Mouse (Mus musculus): ENCODE measurements around the gene Ap5b1. TPM values are rescaled to one million over a fixed set of nuclear protein-coding genes. Genes with fewer than 3 reads are reported as not detected.

Ap5b1 gene
- 2.2 and 2.5 TPM in 2 replicates for polyA plus RNA-seq (2016; fragmentation: Nextera tagmentation; extraction: Ambion mirVana)

GRCm38 (mm10) chr19:5567534-5568469 is at the start of gene Ap5b1:
Gene Ap5b1, plus strand, starts transcription at chr19:5568025.
- Histone ChIP-seq H3K36me3 (peaks cover 19% of the 10 kb centered on the region; the same call in 1 of the 2 replicates), H3K27ac (ENCODE audit: poor library complexity, severe bottlenecking) (peak within 1 kb of the TSS; percentile 86), H3K9me3 (replicated peaks) (no peaks in the 10 kb centered on the region), H3K9ac (peak within 1 kb of the TSS; percentile 82), H3K4me3 (peak within 1 kb of the TSS; percentile 67), H3K4me2 (peak within 1 kb of the TSS; percentile 88), H3K4me1 (replicated peaks) (peaks cover 17% of the 10 kb centered on the region), H3K27me3 (replicated peaks) (peaks cover 60% of the 10 kb centered on the region)
- under 1% methylated on average over 102 of the region's 102 CpGs for WGBS
- peak; percentile 92 for ATAC-seq (ENCODE audit: insufficient number of reproducible peaks, low FRiP score)

DNA sequence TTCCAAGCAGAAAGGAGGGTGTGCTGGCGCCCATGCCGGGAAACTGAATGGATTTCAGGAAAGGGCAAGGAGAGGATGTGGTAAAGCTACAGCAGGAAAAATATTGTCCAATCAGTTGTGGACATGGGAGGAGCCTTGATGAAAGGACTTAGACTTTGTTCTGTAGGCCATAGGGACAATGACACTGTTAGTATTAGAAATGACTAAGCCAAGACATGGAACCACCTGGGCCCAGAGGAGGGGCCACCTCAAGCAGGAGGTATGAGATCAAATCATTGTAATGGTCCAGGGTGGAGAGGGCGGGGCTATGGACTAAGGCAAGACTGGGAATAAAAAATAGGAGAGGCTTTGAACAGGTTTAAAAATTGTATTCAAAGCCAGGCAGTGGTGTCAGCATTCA is 49.1 kb upstream of the Ap5b1 start:
- Histone ChIP-seq H3K9me3 (replicated peaks) (no peaks in the 10 kb centered on the region), H3K27me3 (replicated peaks) (no peaks in the 10 kb centered on the region), H3K9ac (no peak overlapping the region), H3K27ac (ENCODE audit: poor library complexity, severe bottlenecking) (no peak overlapping the region), H3K4me2 (no peak overlapping the region), H3K4me1 (replicated peaks) (no peaks in the 10 kb centered on the region), H3K4me3 (no peak overlapping the region), H3K36me3 (no peaks in the 10 kb centered on the region)
- WGBS = 81% methylated on average over 3 of the region's 3 CpGs
- no peak for ATAC-seq (ENCODE audit: insufficient number of reproducible peaks, low FRiP score)

- Histone ChIP-seq H3K27me3 (replicated peaks) (peaks cover 2% of the 10 kb centered on the region), H3K36me3 (no peaks in the 10 kb centered on the region), H3K4me1 (replicated peaks) (peaks cover 4% of the 10 kb centered on the region), H3K9ac (no peak overlapping the region), H3K9me3 (replicated peaks) (no peaks in the 10 kb centered on the region), H3K27ac (ENCODE audit: poor library complexity, severe bottlenecking) (no peak overlapping the region), H3K4me3 (no peak overlapping the region), H3K4me2 (no peak overlapping the region)
- ATAC-seq (ENCODE audit: insufficient number of reproducible peaks, low FRiP score) = no peak
- 71% methylated on average over 5 of the region's 5 CpGs for WGBS
These were observed 42.6 kb upstream of the Ap5b1 start for GRCm38 (mm10) chr19:5525204-5525603.

- peak; percentile 91 for ATAC-seq (ENCODE audit: insufficient number of reproducible peaks, low FRiP score)
- Histone ChIP-seq H3K27ac (ENCODE audit: poor library complexity, severe bottlenecking) (no peak overlapping the region), H3K36me3 (no peaks in the 10 kb centered on the region), H3K9ac (peak overlapping the region; percentile 51; the same call in 1 of the 2 replicates), H3K4me1 (replicated peaks) (peaks cover 4% of the 10 kb centered on the region), H3K4me3 (peak overlapping the region; percentile 29; the same call in 1 of the 2 replicates), H3K9me3 (replicated peaks) (no peaks in the 10 kb centered on the region), H3K4me2 (peak overlapping the region; percentile 53), H3K27me3 (replicated peaks) (peaks cover 28% of the 10 kb centered on the region)
- 18% methylated on average over 20 of the region's 20 CpGs for WGBS
These were observed 38.3 kb upstream of the Ap5b1 start for GRCm38 (mm10) chr19:5529325-5530137.

DNA sequence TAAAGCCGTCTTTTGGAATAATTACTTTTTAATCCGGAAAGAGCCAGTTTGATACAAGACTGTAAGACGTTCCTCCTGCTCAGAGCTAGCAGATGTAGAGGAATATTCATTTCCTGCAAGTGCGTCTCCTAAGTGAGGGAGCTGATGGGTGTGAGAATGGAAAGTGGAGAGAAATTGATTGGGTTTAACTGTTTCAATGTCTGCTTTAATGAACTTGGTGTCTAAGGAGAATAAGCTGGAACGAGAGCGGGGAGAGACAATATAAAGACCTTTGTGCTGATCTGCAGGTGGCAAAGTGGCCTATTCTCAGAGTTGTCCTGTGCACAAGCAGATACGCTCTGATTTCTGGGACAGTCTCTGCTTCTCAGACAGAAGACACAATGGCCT is 37.7 kb upstream of the Ap5b1 start:
- Histone ChIP-seq H3K9me3 (replicated peaks) (no peaks in the 10 kb centered on the region), H3K36me3 (no peaks in the 10 kb centered on the region), H3K9ac (no peak overlapping the region), H3K27ac (ENCODE audit: poor library complexity, severe bottlenecking) (no peak overlapping the region), H3K27me3 (replicated peaks) (peaks cover 28% of the 10 kb centered on the region), H3K4me1 (replicated peaks) (peaks cover 4% of the 10 kb centered on the region), H3K4me3 (no peak overlapping the region; the same call in 1 of the 2 replicates), H3K4me2 (no peak overlapping the region)
- WGBS = 73% methylated on average over 7 of the region's 7 CpGs
- no peak for ATAC-seq (ENCODE audit: insufficient number of reproducible peaks, low FRiP score)

GRCm38 (mm10) chr19:5532520-5532919 is 35.3 kb upstream of the Ap5b1 start:
- no peak overlapping the region for H3K9ac ChIP-seq

GRCm38 (mm10) chr19:5538786-5539185 is 29.0 kb upstream of the Ap5b1 start:
- H3K27me3 ChIP-seq (replicated peaks) = peaks cover 22% of the 10 kb centered on the region
- 64% methylated on average over 8 of the region's 8 CpGs for WGBS
- no peak overlapping the region for H3K4me3 ChIP-seq
- no peak overlapping the region for H3K27ac ChIP-seq (ENCODE audit: poor library complexity, severe bottlenecking)
- H3K4me2 ChIP-seq = no peak overlapping the region
- H3K9ac ChIP-seq = no peak overlapping the region
- no peak for ATAC-seq (ENCODE audit: insufficient number of reproducible peaks, low FRiP score)
- H3K4me1 ChIP-seq (replicated peaks) = no peaks in the 10 kb centered on the region
- H3K9me3 ChIP-seq (replicated peaks) = no peaks in the 10 kb centered on the region
- no peaks in the 10 kb centered on the region for H3K36me3 ChIP-seq

More at GRCm38 (mm10) chr19:5532520-5532919, 35.3 kb upstream of the Ap5b1 start:
- no peaks in the 10 kb centered on the region for H3K36me3 ChIP-seq
- H3K9me3 ChIP-seq (replicated peaks) = no peaks in the 10 kb centered on the region
- H3K27me3 ChIP-seq (replicated peaks) = peaks cover 37% of the 10 kb centered on the region
- H3K4me2 ChIP-seq = no peak overlapping the region
- peaks cover 4% of the 10 kb centered on the region for H3K4me1 ChIP-seq (replicated peaks)
- no peak overlapping the region for H3K27ac ChIP-seq (ENCODE audit: poor library complexity, severe bottlenecking)
- 59% methylated on average over 8 of the region's 8 CpGs for WGBS
- ATAC-seq (ENCODE audit: insufficient number of reproducible peaks, low FRiP score) = no peak
- H3K4me3 ChIP-seq = no peak overlapping the region

DNA sequence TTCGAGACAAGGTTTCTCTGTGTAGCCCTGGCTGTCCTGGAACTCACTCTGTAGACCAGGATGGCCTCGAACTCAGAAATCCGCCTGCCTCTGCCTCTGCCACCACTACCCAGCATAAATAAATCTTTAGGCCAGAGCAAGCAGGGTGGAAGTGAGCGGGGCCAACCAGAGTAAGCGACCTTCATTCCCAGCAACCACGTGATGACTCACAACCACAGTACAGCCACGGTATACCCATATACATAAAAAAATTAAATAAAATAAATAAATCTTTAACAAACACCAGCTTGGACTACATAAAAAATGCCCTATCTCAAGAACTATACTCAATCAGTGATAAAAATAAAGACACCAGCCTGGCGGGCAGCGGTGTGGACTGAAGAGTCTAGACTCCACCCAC is 24.5 kb upstream of the Ap5b1 start:
- no peak for ATAC-seq (ENCODE audit: insufficient number of reproducible peaks, low FRiP score)
- Histone ChIP-seq H3K36me3 (no peaks in the 10 kb centered on the region), H3K27me3 (replicated peaks) (peaks cover 16% of the 10 kb centered on the region), H3K4me1 (replicated peaks) (no peaks in the 10 kb centered on the region), H3K4me3 (no peak overlapping the region), H3K27ac (ENCODE audit: poor library complexity, severe bottlenecking) (no peak overlapping the region), H3K9me3 (replicated peaks) (no peaks in the 10 kb centered on the region), H3K9ac (no peak overlapping the region), H3K4me2 (no peak overlapping the region)
- 80% methylated on average over 9 of the region's 9 CpGs for WGBS

- whole genome bisulfite sequencing = 36% methylated on average over 11 of the region's 11 CpGs
- Histone ChIP-seq H3K9me3 (replicated peaks) (no peaks in the 10 kb centered on the region), H3K27me3 (replicated peaks) (peaks cover 23% of the 10 kb centered on the region), H3K9ac (no peak overlapping the region), H3K4me1 (replicated peaks) (no peaks in the 10 kb centered on the region), H3K27ac (ENCODE audit: poor library complexity, severe bottlenecking) (no peak overlapping the region), H3K36me3 (no peaks in the 10 kb centered on the region), H3K4me3 (no peak overlapping the region), H3K4me2 (no peak overlapping the region)
- no peak for ATAC-seq (ENCODE audit: insufficient number of reproducible peaks, low FRiP score)
These were observed 23.8 kb upstream of the Ap5b1 start for GRCm38 (mm10) chr19:5544031-5544430.

DNA sequence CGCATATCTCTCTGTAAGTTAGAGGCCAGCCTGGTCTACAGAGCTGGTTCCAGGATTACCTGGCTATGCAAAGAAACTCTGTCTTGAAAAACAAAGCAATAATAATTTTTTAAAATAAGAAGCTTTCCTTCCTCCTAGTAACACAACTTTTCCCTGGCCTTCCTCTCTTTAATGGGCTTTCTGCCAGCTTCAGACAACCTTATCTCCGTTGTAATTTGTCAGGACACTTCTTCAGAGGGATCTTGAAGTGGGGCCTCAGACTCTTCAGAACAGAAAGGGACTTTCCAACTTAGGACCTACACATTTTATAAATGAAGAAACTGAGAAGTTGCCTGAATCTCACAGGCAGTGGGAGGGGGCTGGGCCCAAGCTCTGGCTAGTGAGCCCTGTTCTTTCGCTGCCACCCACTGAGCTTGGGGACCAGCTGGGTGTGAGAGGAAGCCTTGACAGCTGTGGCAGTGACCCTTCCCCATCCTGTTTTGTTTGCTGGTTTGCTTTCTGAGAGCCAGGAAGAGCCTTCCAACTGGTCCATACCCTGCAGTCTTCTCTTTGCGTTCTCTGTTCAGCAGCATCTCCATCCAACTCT is 20.3 kb upstream of the Ap5b1 start:
- WGBS = 52% methylated on average over 4 of the region's 4 CpGs
- H3K4me1 ChIP-seq (replicated peaks) = no peaks in the 10 kb centered on the region
- H3K36me3 ChIP-seq = no peaks in the 10 kb centered on the region
- H3K4me2 ChIP-seq = no peak overlapping the region
- no peak for ATAC-seq (ENCODE audit: insufficient number of reproducible peaks, low FRiP score)
- peaks cover 37% of the 10 kb centered on the region for H3K27me3 ChIP-seq (replicated peaks)
- H3K9me3 ChIP-seq (replicated peaks) = no peaks in the 10 kb centered on the region
- no peak overlapping the region for H3K4me3 ChIP-seq
- no peak overlapping the region for H3K9ac ChIP-seq
- no peak overlapping the region for H3K27ac ChIP-seq (ENCODE audit: poor library complexity, severe bottlenecking)

- no peak for ATAC-seq (ENCODE audit: insufficient number of reproducible peaks, low FRiP score)
- no peak overlapping the region for H3K27ac ChIP-seq (ENCODE audit: poor library complexity, severe bottlenecking)
These were observed 14.0 kb upstream of the Ap5b1 start for GRCm38 (mm10) chr19:5553802-5554201.

More at GRCm38 (mm10) chr19:5553802-5554201, 14.0 kb upstream of the Ap5b1 start:
- H3K27me3 ChIP-seq (replicated peaks) = peaks cover 88% of the 10 kb centered on the region
- H3K9me3 ChIP-seq (replicated peaks) = no peaks in the 10 kb centered on the region
- H3K4me3 ChIP-seq = no peak overlapping the region
- H3K36me3 ChIP-seq = no peaks in the 10 kb centered on the region
- WGBS = 48% methylated on average over 8 of the region's 8 CpGs
- H3K9ac ChIP-seq = no peak overlapping the region
- H3K4me2 ChIP-seq = no peak overlapping the region
- H3K4me1 ChIP-seq (replicated peaks) = no peaks in the 10 kb centered on the region; the same call in 1 of the 2 replicates

All from heart, embryonic 12.5 days (tissue).